Mouse (Mus musculus) kidney, adult 2 months (tissue): ENCODE results near the gene Gabrb2. TPM values are rescaled to one million over a fixed set of nuclear protein-coding genes. Genes with fewer than 3 reads are reported as not detected.

Experiments used
- DNase-seq: peaks from one replicate; pipeline ENCODE4 v3.0.0; 2021
- H3K27ac ChIP-seq: fragments of 200-500 bp; 2 replicates; pipeline ENCODE4 v1.5.1; 2012; ENCODE audit warnings: low read depth, low read length, control low read depth, inconsistent platforms; ENCODE audit not compliant: insufficient read depth
- H3K27me3 ChIP-seq: fragments of 200-500 bp; replicated peaks from 2 replicates; pipeline ENCODE4 v1.6.1; 2012; ENCODE audit warnings: mild to moderate bottlenecking, moderate library complexity, low read length, inconsistent platforms; ENCODE audit not compliant: control insufficient read depth, insufficient read depth
- H3K36me3 ChIP-seq: fragments of 200-500 bp; 2 replicates; pipeline ENCODE4 v1.6.1; 2012; ENCODE audit warnings: mild to moderate bottlenecking, moderate library complexity, low read length, inconsistent platforms; ENCODE audit not compliant: control insufficient read depth, insufficient read depth
- H3K4me1 ChIP-seq: fragments of 200-500 bp; 2 replicates; pipeline ENCODE4 v1.6.1; 2011; ENCODE audit warnings: low read length; ENCODE audit not compliant: control insufficient read depth, insufficient read depth
- H3K4me3 ChIP-seq: fragments of 200-500 bp; 2 replicates; pipeline ENCODE4 v1.5.1; 2011; ENCODE audit warnings: mild to moderate bottlenecking, low read depth, low read length, control low read depth; ENCODE audit not compliant: insufficient read depth
- CTCF ChIP-seq: fragments of 200-500 bp; conservative IDR thresholded peaks from 2 replicates; pipeline ENCODE4 v1.5.1; 2011; ENCODE audit warnings: low read depth, mild to moderate bottlenecking, control low read depth, low read length, moderate library complexity, mixed read lengths; ENCODE audit not compliant: insufficient read depth, insufficient read length
- POLR2A ChIP-seq: fragments of 200-500 bp; IDR thresholded peaks from one replicate; pipeline ENCODE4 v1.6.1; 2011; ENCODE audit warnings: low read depth, low read length, control low read depth
- WGBS: fragments of 180-500 bp; shearing (Covaris S2); methylation state at CpG from one replicate; pipeline ENCODE4 v1.1.7; 2018; 5-methylcytosine and 5-hydroxymethylcytosine counted together
- polyA plus RNA-seq: library from polyadenylated mRNA; depleted of rRNA; stranded (reverse); fragments of >200 nt; gene quantifications from 2 replicates; pipeline ENCODE4 v1.2.3, GENCODE M21; 2012

The Gabrb2 gene
- polyA plus RNA-seq, 1 experiment = not detected

- DNase-seq = no peak
- Histone ChIP-seq H3K27ac (no peak overlapping the region), H3K4me1 (no peaks in the 10 kb centered on the region), H3K4me3 (0 out of 2 replicates have a peak overlapping the region, but pooled peaks have one; percentile 1), H3K36me3 (no peaks in the 10 kb centered on the region), H3K27me3 (0 out of 2 replicates have a peak, but pooled peaks cover 2% of the 10 kb centered on the region)
- TF ChIP-seq POLR2A = no peak
- no peak for TF ChIP-seq CTCF
- WGBS = under 1% methylated on average over 21 of the region's 21 CpGs
Measured at GRCm38 (mm10) chr11:42420634-42421470, 1.3 kb downstream of the Gabrb2 start.

DNA sequence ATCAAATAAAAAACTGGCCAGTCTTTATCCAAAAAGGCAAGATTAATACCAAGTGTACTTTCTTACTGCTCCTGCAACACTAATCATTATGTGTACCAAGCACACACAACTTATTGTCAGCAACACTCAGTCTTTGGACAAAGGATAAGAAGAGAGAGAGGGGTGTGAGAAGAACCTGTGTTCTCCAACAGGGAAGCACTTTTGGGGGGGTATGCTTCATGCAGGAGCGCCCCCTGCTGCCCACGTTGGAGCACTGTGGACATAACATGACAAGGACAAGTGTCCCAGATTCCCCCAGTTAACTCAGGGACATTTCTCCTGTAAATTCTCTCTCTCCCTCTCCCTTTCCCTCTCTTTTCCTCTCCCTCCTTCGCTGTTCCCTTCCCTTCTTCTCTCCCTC, 3.7 kb downstream of the Gabrb2 start:
- DNase-seq = peak; percentile 6
- no peaks in the 10 kb centered on the region for H3K36me3 ChIP-seq
- H3K27ac ChIP-seq = no peak overlapping the region
- no peak overlapping the region for H3K4me3 ChIP-seq
- 0 out of 2 replicates have a peak, but pooled peaks cover 2% of the 10 kb centered on the region for H3K27me3 ChIP-seq
- 7% methylated on average over 3 of the region's 3 CpGs for WGBS
- no peaks in the 10 kb centered on the region for H3K4me1 ChIP-seq
- TF ChIP-seq CTCF (peak; percentile 57), POLR2A (no peak)

- no peaks in the 10 kb centered on the region for H3K4me1 ChIP-seq
- no peak overlapping the region for H3K4me3 ChIP-seq
- no peak for DNase-seq
- H3K27me3 ChIP-seq = no peaks in the 10 kb centered on the region
- TF ChIP-seq CTCF = no peak
- no peak for TF ChIP-seq POLR2A
- no peaks in the 10 kb centered on the region for H3K36me3 ChIP-seq
- no peak overlapping the region for H3K27ac ChIP-seq
Measured at GRCm38 (mm10) chr11:42431495-42431894, 11.9 kb downstream of the Gabrb2 start.

- 74% methylated on average over 2 of the region's 2 CpGs for WGBS
- TF ChIP-seq POLR2A (no peak), CTCF (no peak)
- Histone ChIP-seq H3K27ac (no peak overlapping the region), H3K36me3 (no peaks in the 10 kb centered on the region), H3K4me3 (no peak overlapping the region), H3K27me3 (no peaks in the 10 kb centered on the region), H3K4me1 (no peaks in the 10 kb centered on the region)
- no peak for DNase-seq
Measured at GRCm38 (mm10) chr11:42438978-42439377, 19.4 kb downstream of the Gabrb2 start.

DNA sequence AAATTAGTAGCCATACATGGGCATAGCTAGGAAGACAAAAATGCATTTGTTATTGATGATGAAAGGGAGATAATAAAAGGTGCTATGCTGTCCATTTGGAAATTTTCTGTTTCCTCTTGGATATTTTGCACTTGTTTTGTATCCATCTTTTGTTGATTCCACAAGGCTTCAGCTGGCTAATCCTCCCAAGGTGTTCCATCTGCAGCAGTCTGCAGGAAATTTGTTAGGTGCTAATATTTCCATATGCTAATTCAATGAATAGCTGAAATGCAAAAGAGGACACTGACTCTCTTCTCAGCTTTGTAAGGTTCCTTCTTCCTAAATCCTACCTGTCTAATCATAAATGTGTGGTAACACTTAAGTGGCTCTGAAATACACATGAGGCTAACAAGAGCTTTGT, 24.1 kb downstream of the Gabrb2 start:
- TF ChIP-seq POLR2A (no peak), CTCF (no peak)
- H3K27ac ChIP-seq = no peak overlapping the region
- no peaks in the 10 kb centered on the region for H3K36me3 ChIP-seq
- H3K4me3 ChIP-seq = no peak overlapping the region
- no peak for DNase-seq
- no peaks in the 10 kb centered on the region for H3K4me1 ChIP-seq
- H3K27me3 ChIP-seq = no peaks in the 10 kb centered on the region

GRCm38 (mm10) chr11:42448929-42449328, 29.4 kb downstream of the Gabrb2 start:
- Histone ChIP-seq H3K36me3 (no peaks in the 10 kb centered on the region), H3K4me3 (no peak overlapping the region), H3K27me3 (no peaks in the 10 kb centered on the region), H3K27ac (no peak overlapping the region), H3K4me1 (no peaks in the 10 kb centered on the region)
- 46% methylated on average over 4 of the region's 4 CpGs for WGBS
- TF ChIP-seq POLR2A (no peak), CTCF (no peak)
- DNase-seq = no peak

- H3K4me3 ChIP-seq = no peak overlapping the region
- no peak for DNase-seq
- no peaks in the 10 kb centered on the region for H3K36me3 ChIP-seq
- WGBS = 61% methylated on average over 1 of the region's 1 CpGs
- TF ChIP-seq POLR2A = no peak
- H3K27ac ChIP-seq = no peak overlapping the region
- no peaks in the 10 kb centered on the region for H3K4me1 ChIP-seq
- H3K27me3 ChIP-seq = no peaks in the 10 kb centered on the region
Measured at GRCm38 (mm10) chr11:42464136-42464535, 44.6 kb downstream of the Gabrb2 start.
